ENCODE assay signal across 8 mouse cellular contexts in genomic region chr11:61493525-61494128, GRCm38 (mm10). TPM values are rescaled to one million over a fixed set of nuclear protein-coding genes. Genes with fewer than 3 reads are reported as not detected.
DNase-seq lines count a peak whose midpoint lies in the region; ATAC-seq and TF ChIP-seq lines count a peak whose summit lies in the region.

No protein-coding gene starts in this region.

- peak overlapping the region; percentile 84 for H3K9ac ChIP-seq in heart, embryonic 14.5 days (ENCODE audit: low read length)
- peak overlapping the region; percentile 93 for H3K9ac ChIP-seq in hindbrain, embryonic 11.5 days (ENCODE audit: low read depth, low read length)
- H3K9ac ChIP-seq in limb, embryonic 15.5 days = peak overlapping the region; percentile 75

- no peaks in the 10 kb centered on the region for H3K27me3 ChIP-seq in heart, embryonic 14.5 days (ENCODE audit: control insufficient read depth, insufficient read depth, low read length)
- no peaks in the 10 kb centered on the region for H3K27me3 ChIP-seq in hindbrain, embryonic 11.5 days (ENCODE audit: control insufficient read depth, insufficient read depth, low read length)
- H3K27me3 ChIP-seq in limb, embryonic 15.5 days = no peaks in the 10 kb centered on the region
- no peaks in the 10 kb centered on the region for H3K27me3 ChIP-seq in myocyte (ENCODE audit: control insufficient read depth, insufficient read depth, insufficient read length)

- peaks cover 5 to 15% of the 10 kb centered on the region in 2 experiments for H3K4me1 ChIP-seq in heart, embryonic 14.5 days (ENCODE audit: control insufficient read depth in 2 of 2, insufficient read depth in 2 of 2, low read length in 2 of 2)
- H3K4me1 ChIP-seq in hindbrain, embryonic 11.5 days (replicated peaks; ENCODE audit: control insufficient read depth, insufficient read depth, low read length) = peaks cover 3% of the 10 kb centered on the region; the same call in 1 of the 2 replicates
- peaks cover 28% of the 10 kb centered on the region for H3K4me1 ChIP-seq in limb, embryonic 15.5 days

- H3K4me2 ChIP-seq in heart, embryonic 14.5 days (ENCODE audit: low read length) = peak overlapping the region; percentile 71
- H3K4me2 ChIP-seq in hindbrain, embryonic 11.5 days (replicated peaks; ENCODE audit: low read depth, low read length) = peak overlapping the region; percentile 81
- peak overlapping the region; percentile 76 for H3K4me2 ChIP-seq in limb, embryonic 15.5 days
- H3K4me2 ChIP-seq in myocyte (ENCODE audit: low read depth) = peak overlapping the region; percentile 87

- no peak for DNase-seq in heart, adult 18-20 months
- peak; percentile 59 for DNase-seq in MN1 (ENCODE audit: low spot score)
- DNase-seq in cerebellum, postnatal 25 days = peak; percentile 63 to 64
- no peak for DNase-seq in hindbrain, embryonic 11.5 days (ENCODE audit: low spot score)
- DNase-seq in retina, postnatal 1 day = no peak

- WGBS in heart, embryonic 14.5 days = 1% methylated on average over 38 of the region's 50 CpGs
- WGBS in hindbrain, embryonic 11.5 days = under 1% methylated on average over 46 of the region's 50 CpGs
- WGBS in limb, embryonic 15.5 days = under 1% methylated on average over 49 of the region's 50 CpGs

- H3ac ChIP-seq in myocyte (ENCODE audit: control insufficient read depth, insufficient read length) = peak overlapping the region; percentile 14

- TF ChIP-seq POLR2A in myocyte (IDR thresholded peaks at IDR 0.05; ENCODE audit: insufficient read length, low read depth) = no peak

- peak; percentile 58 for ATAC-seq in heart, embryonic 14.5 days (ENCODE audit: insufficient number of reproducible peaks, insufficient read depth, low FRiP score, low read depth)
- peak; percentile 62 for ATAC-seq in hindbrain, embryonic 11.5 days (ENCODE audit: low FRiP score)
- peak; percentile 23; the same call in 1 of the 2 replicates for ATAC-seq in limb, embryonic 15.5 days (ENCODE audit: insufficient number of reproducible peaks, low FRiP score, low TSS enrichment, low read depth)

- H3K9me3 ChIP-seq in heart, embryonic 14.5 days (ENCODE audit: control insufficient read depth, low read length) = no peaks in the 10 kb centered on the region
- H3K9me3 ChIP-seq in hindbrain, embryonic 11.5 days (ENCODE audit: control insufficient read depth, low read length) = no peaks in the 10 kb centered on the region
- H3K9me3 ChIP-seq in limb, embryonic 15.5 days = no peaks in the 10 kb centered on the region

- H3K4me3 ChIP-seq in heart, embryonic 14.5 days (ENCODE audit: control insufficient read depth in 1 of 2, insufficient read depth in 1 of 2, low read depth in 1 of 2, low read length in 2 of 2) = peak overlapping the region; percentile 66
- peak overlapping the region; percentile 79 for H3K4me3 ChIP-seq in hindbrain, embryonic 11.5 days (ENCODE audit: low read depth, low read length)
- peak overlapping the region; percentile 90 for H3K4me3 ChIP-seq in limb, embryonic 15.5 days
- peak overlapping the region; percentile 64 for H3K4me3 ChIP-seq in myocyte

- peaks cover 15% of the 10 kb centered on the region for H3K79me2 ChIP-seq in myocyte (ENCODE audit: control insufficient read depth, insufficient read depth)

- peak overlapping the region; percentile 59 to 70 for H3K27ac ChIP-seq in heart, embryonic 14.5 days (replicated peaks in 1 of 2; ENCODE audit: control insufficient read depth in 1 of 2, insufficient read depth in 1 of 2, low read depth in 2 of 2, low read length in 2 of 2)
- H3K27ac ChIP-seq in hindbrain, embryonic 11.5 days (ENCODE audit: low read depth, low read length) = peak overlapping the region; percentile 80
- H3K27ac ChIP-seq in limb, embryonic 15.5 days = peak overlapping the region; percentile 84

- H3K36me3 ChIP-seq in heart, embryonic 14.5 days (ENCODE audit: control insufficient read depth, insufficient read depth, low read length) = peaks cover 41% of the 10 kb centered on the region
- H3K36me3 ChIP-seq in hindbrain, embryonic 11.5 days (ENCODE audit: control insufficient read depth, insufficient read depth, low read length) = peaks cover 10% of the 10 kb centered on the region; the same call in 1 of the 2 replicates
- H3K36me3 ChIP-seq in limb, embryonic 15.5 days = peaks cover 34% of the 10 kb centered on the region
- peaks cover 7% of the 10 kb centered on the region for H3K36me3 ChIP-seq in myocyte (ENCODE audit: control insufficient read depth, insufficient read depth)

TF ChIP-seq in myocyte, 11 proteins besides CTCF, POLR2A, EP300 and RAD21:
- TF ChIP-seq POLR2AphosphoS2 (IDR thresholded peaks at IDR 0.05; ENCODE audit: insufficient read length, low read depth) (no peak), TCF12 (IDR thresholded peaks at IDR 0.05; ENCODE audit: insufficient read depth, poor library complexity, severe bottlenecking) (no peak)

RNA-seq across cellular contexts. Expression of gene Mapk7, which starts 0.6 kb away (rescaled TPM):
- 18.6 and 23.2 TPM in 2 replicates for polyA plus RNA-seq in heart, embryonic 14.5 days (2014; fragmentation: Nextera tagmentation; extraction: Ambion mirVana)
- 1 to 10 TPM; 5.7 to 6.0 TPM for total RNA-seq in heart, adult 18-20 months (2021)
- 51.5 and 54.7 TPM in 2 replicates for polyA plus RNA-seq in hindbrain, embryonic 11.5 days (2014; fragmentation: Nextera tagmentation; extraction: Ambion mirVana)
- 59.4 and 65.0 TPM in 2 replicates for polyA plus RNA-seq in limb, embryonic 15.5 days (2015; fragmentation: Nextera tagmentation; extraction: Ambion mirVana)
- 16.5 TPM for polyA plus RNA-seq in myocyte (2012; fragmentation: generic; extraction: Trizol)

RNA-seq across cellular contexts. Expression of gene Mfap4, which starts 8.4 kb away (rescaled TPM):
- 123 and 146 TPM in 2 replicates for polyA plus RNA-seq in heart, embryonic 14.5 days (2014; fragmentation: Nextera tagmentation; extraction: Ambion mirVana)
- 10 to 100 TPM; 12.5 to 13.3 TPM for total RNA-seq in heart, adult 18-20 months (2021)
- 111 and 132 TPM in 2 replicates for polyA plus RNA-seq in hindbrain, embryonic 11.5 days (2014; fragmentation: Nextera tagmentation; extraction: Ambion mirVana)
- polyA plus RNA-seq in limb, embryonic 15.5 days (2015; fragmentation: Nextera tagmentation; extraction: Ambion mirVana) = 540 and 575 TPM in 2 replicates
- polyA plus RNA-seq in myocyte (2012; fragmentation: generic; extraction: Trizol) = 1.1 TPM

RNA-seq across cellular contexts. Expression of gene B9d1, which starts 11.3 kb away (rescaled TPM):
- 13.3 and 15.3 TPM in 2 replicates for polyA plus RNA-seq in heart, embryonic 14.5 days (2014; fragmentation: Nextera tagmentation; extraction: Ambion mirVana)
- 1 to 10 TPM; 6.3 to 7.5 TPM for total RNA-seq in heart, adult 18-20 months (2021)
- 34.3 and 42.1 TPM in 2 replicates for polyA plus RNA-seq in hindbrain, embryonic 11.5 days (2014; fragmentation: Nextera tagmentation; extraction: Ambion mirVana)
- polyA plus RNA-seq in limb, embryonic 15.5 days (2015; fragmentation: Nextera tagmentation; extraction: Ambion mirVana) = 20.7 and 24.8 TPM in 2 replicates
- 38.6 TPM for polyA plus RNA-seq in myocyte (2012; fragmentation: generic; extraction: Trizol)

RNA-seq across cellular contexts. Expression of gene Rnf112, which starts 39.7 kb away (rescaled TPM):
- polyA plus RNA-seq in heart, embryonic 14.5 days (2014; fragmentation: Nextera tagmentation; extraction: Ambion mirVana) = 0.15 TPM in 1 of 2 replicates, not detected in the other
- under 1 TPM in 1 of 2 experiments, not detected in 1; 0.15 TPM for total RNA-seq in heart, adult 18-20 months (2021)
- polyA plus RNA-seq in hindbrain, embryonic 11.5 days (2014; fragmentation: Nextera tagmentation; extraction: Ambion mirVana) = 0.56 and 0.74 TPM in 2 replicates
- 0.78 and 0.82 TPM in 2 replicates for polyA plus RNA-seq in limb, embryonic 15.5 days (2015; fragmentation: Nextera tagmentation; extraction: Ambion mirVana)
- not detected for polyA plus RNA-seq in myocyte (2012; fragmentation: generic; extraction: Trizol)

Comparison
In these comparisons a context has a peak if more than half of its experiments do, and no peak if none do; other contexts are left out.
1. DNase-seq: peak in MN1 (single experiment) and cerebellum, postnatal 25 days (2 of 2); none in heart, adult 18-20 months (0 of 2), hindbrain, embryonic 11.5 days (single experiment) and retina, postnatal 1 day (single experiment).
2. RNA of gene Mfap4, which starts 8.4 kb away (polyA plus RNA-seq): 540 to 575 TPM in limb, embryonic 15.5 days, 123 to 146 TPM in heart, embryonic 14.5 days and 111 to 132 TPM in hindbrain, embryonic 11.5 days; 1.1 TPM in myocyte (single experiment); every median in the first group is over 10 times any median in the second.
3. Peak in every context shown above with its lines, with median percentiles within 50 percentile points of each other: ATAC-seq, H3K27ac ChIP-seq, H3K4me2 ChIP-seq, H3K4me3 ChIP-seq and H3K9ac ChIP-seq.